ENCODE assay signal across 8 mouse cellular contexts in genomic region chr17:24169317-24170065, GRCm38 (mm10). TPM values are rescaled to one million over a fixed set of nuclear protein-coding genes. Genes with fewer than 3 reads are reported as not detected.
A peak's percentile ranks its signal among the peaks of the same experiment; 100 is the strongest.
DNase-seq lines count a peak whose midpoint lies in the region; ATAC-seq and TF ChIP-seq lines count a peak whose summit lies in the region.

Gene Atp6v0c, minus strand, starts transcription at chr17:24169702.

- no peaks in the 10 kb centered on the region for H3K27me3 ChIP-seq in hindbrain, embryonic 10.5 days (ENCODE audit: insufficient read depth, poor library complexity, severe bottlenecking)
- no peaks in the 10 kb centered on the region for H3K27me3 ChIP-seq in lung, postnatal 0 days (replicated peaks; ENCODE audit: insufficient read depth, low read length)

- WGBS in hindbrain, embryonic 10.5 days, result 1% methylated on average over 58 of the region's 58 CpGs
- WGBS in lung, postnatal 0 days, result 1% methylated on average over 49 of the region's 58 CpGs

- TF ChIP-seq CTCF in lung, postnatal 0 days (IDR thresholded peaks at IDR 0.05), result peak; percentile 62

- H3K9ac ChIP-seq in lung, postnatal 0 days (replicated peaks; ENCODE audit: low read depth), result peak within 1 kb of the TSS; percentile 94

- H3K4me1 ChIP-seq in hindbrain, embryonic 10.5 days (replicated peaks), result peaks cover 27% of the 10 kb centered on the region
- H3K4me1 ChIP-seq in lung, postnatal 0 days (ENCODE audit: insufficient read depth, low read depth, low read length), result peaks cover 6% of the 10 kb centered on the region; the same call in 1 of the 2 replicates

- peak; percentile 83 for ATAC-seq in frontal cortex, adult (ENCODE audit: low TSS enrichment)
- peak; percentile 92 for ATAC-seq in lung, postnatal 0 days

- H3K4me3 ChIP-seq in hindbrain, embryonic 10.5 days, result peak within 1 kb of the TSS; percentile 96
- H3K4me3 ChIP-seq in lung, postnatal 0 days (ENCODE audit: low read depth, low read length), result peak within 1 kb of the TSS; percentile 68

- H3K4me2 ChIP-seq in lung, postnatal 0 days (replicated peaks; ENCODE audit: low read depth, low read length), result peak within 1 kb of the TSS; percentile 89

- peak; percentile 85 for DNase-seq in MEL-GATA-1-ER (ENCODE audit: extremely low read depth, low read depth)
- peak; percentile 98 for DNase-seq in cerebellum, adult 8-10 months
- peak; percentile 96 for DNase-seq in hindbrain, embryonic 10.5 days (ENCODE audit: low spot score)
- DNase-seq in layer of hippocampus, adult 9-11 months, result peak; percentile 97
- DNase-seq in lung, postnatal 0 days (ENCODE audit: low spot score), result peak; percentile 98
- peak; percentile 90 for DNase-seq in ovary, postnatal 14 days (ENCODE audit: low spot score)
- DNase-seq in thymus, postnatal 14 days, result peak; percentile 96

- TF ChIP-seq EP300 in lung, postnatal 0 days (IDR thresholded peaks at IDR 0.05), result 0 out of 2 replicates have a peak, but pooled peaks have one; percentile 4

- H3K36me3 ChIP-seq in hindbrain, embryonic 10.5 days, result peaks cover 31% of the 10 kb centered on the region
- no peaks in the 10 kb centered on the region for H3K36me3 ChIP-seq in lung, postnatal 0 days (ENCODE audit: insufficient read depth, low read length)

- H3K9me3 ChIP-seq in hindbrain, embryonic 10.5 days, result no peaks in the 10 kb centered on the region
- H3K9me3 ChIP-seq in lung, postnatal 0 days (ENCODE audit: low read length), result no peaks in the 10 kb centered on the region

- H3K27ac ChIP-seq in hindbrain, embryonic 10.5 days, result peak within 1 kb of the TSS; percentile 100
- peak within 1 kb of the TSS; percentile 97 for H3K27ac ChIP-seq in lung, postnatal 0 days (ENCODE audit: low read length)

RNA-seq across cellular contexts. Expression of gene Atp6v0c, which starts in this region (rescaled TPM):
- 488 and 579 TPM in 2 replicates for polyA plus RNA-seq in hindbrain, embryonic 10.5 days (2016; fragmentation: Nextera tagmentation; extraction: Ambion mirVana)
- polyA plus RNA-seq in lung, postnatal 0 days (2015; fragmentation: Nextera tagmentation; extraction: Ambion mirVana), result 566 and 620 TPM in 2 replicates

Comparison
In these comparisons a context has a peak if more than half of its experiments do, and no peak if none do; other contexts are left out.
1. Peak in every context shown above with its lines: DNase-seq, ATAC-seq, H3K4me3 ChIP-seq and H3K27ac ChIP-seq.